Mouse (Mus musculus): Measurements from ENCODE around the gene Gnb3. TPM values are rescaled to one million over a fixed set of nuclear protein-coding genes. Genes with fewer than 3 reads are reported as not detected.

Gnb3 gene
- 0.29 and 0.43 TPM in 2 replicates for polyA plus RNA-seq (2016; fragmentation: Nextera tagmentation; extraction: Ambion mirVana)

GRCm38 (mm10) chr6:124840241-124841167, at the start of gene Gnb3:
Gnb3 (minus strand) TSS chr6:124840275.
- WGBS (ENCODE audit: insufficient replicate concordance), result 26% methylated on average over 13 of the region's 15 CpGs
- Histone ChIP-seq H3K4me3 (no peak within 1 kb of the TSS), H3K9ac (no peak within 1 kb of the TSS), H3K36me3 (peaks cover 2% of the 10 kb centered on the region), H3K9me3 (replicated peaks) (no peaks in the 10 kb centered on the region), H3K27me3 (replicated peaks) (peaks cover 18% of the 10 kb centered on the region), H3K27ac (no peak within 1 kb of the TSS), H3K4me1 (peaks cover 15% of the 10 kb centered on the region), H3K4me2 (no peak within 1 kb of the TSS)
- no peak for ATAC-seq

GRCm38 (mm10) chr6:124888555-124889125, 48.6 kb upstream of the Gnb3 start:
- Histone ChIP-seq H3K4me3 (no peak overlapping the region), H3K27ac (no peak overlapping the region), H3K9ac (no peak overlapping the region), H3K27me3 (replicated peaks) (no peaks in the 10 kb centered on the region), H3K4me1 (no peaks in the 10 kb centered on the region), H3K4me2 (no peak overlapping the region), H3K36me3 (no peaks in the 10 kb centered on the region), H3K9me3 (replicated peaks) (no peaks in the 10 kb centered on the region)
- 78% methylated on average over 6 of the region's 6 CpGs for WGBS (ENCODE audit: insufficient replicate concordance)
- no peak for ATAC-seq

- H3K9ac ChIP-seq, result no peak within 1 kb of the TSS
- no peak within 1 kb of the TSS for H3K4me2 ChIP-seq
- H3K4me3 ChIP-seq, result no peak within 1 kb of the TSS
- ATAC-seq, result no peak
- no peaks in the 10 kb centered on the region for H3K36me3 ChIP-seq
- H3K27me3 ChIP-seq (replicated peaks), result no peaks in the 10 kb centered on the region
- WGBS (ENCODE audit: insufficient replicate concordance), result 70% methylated on average over 9 of the region's 9 CpGs
- no peaks in the 10 kb centered on the region for H3K4me1 ChIP-seq
- H3K27ac ChIP-seq, result no peak within 1 kb of the TSS
- H3K9me3 ChIP-seq (replicated peaks), result no peaks in the 10 kb centered on the region
Observed at GRCm38 (mm10) chr6:124887986-124888385, 47.9 kb upstream of the Gnb3 start, which contains the start of gene Cd4. Cd4 (minus strand) TSS chr6:124888221.

- Histone ChIP-seq H3K4me1 (no peaks in the 10 kb centered on the region), H3K27ac (no peak overlapping the region), H3K4me3 (no peak overlapping the region), H3K9ac (no peak overlapping the region), H3K9me3 (replicated peaks) (no peaks in the 10 kb centered on the region), H3K4me2 (no peak overlapping the region), H3K27me3 (replicated peaks) (no peaks in the 10 kb centered on the region), H3K36me3 (no peaks in the 10 kb centered on the region)
- WGBS (ENCODE audit: insufficient replicate concordance), result 69% methylated on average over 8 of the region's 8 CpGs
- ATAC-seq, result no peak
Observed at GRCm38 (mm10) chr6:124885956-124886381, 45.9 kb upstream of the Gnb3 start.

GRCm38 (mm10) chr6:124884714-124885500, 44.8 kb upstream of the Gnb3 start:
- Histone ChIP-seq H3K9ac (no peak overlapping the region), H3K27ac (no peak overlapping the region)
- WGBS (ENCODE audit: insufficient replicate concordance), result 46% methylated on average over 10 of the region's 10 CpGs

GRCm38 (mm10) chr6:124883351-124883750, 43.3 kb upstream of the Gnb3 start:
- 71% methylated on average over 10 of the region's 10 CpGs for WGBS (ENCODE audit: insufficient replicate concordance)
- Histone ChIP-seq H3K27ac (no peak overlapping the region), H3K4me3 (no peak overlapping the region), H3K4me1 (no peaks in the 10 kb centered on the region), H3K27me3 (replicated peaks) (0 out of 2 replicates have a peak, but pooled peaks cover 4% of the 10 kb centered on the region), H3K4me2 (no peak overlapping the region), H3K36me3 (no peaks in the 10 kb centered on the region), H3K9me3 (replicated peaks) (no peaks in the 10 kb centered on the region), H3K9ac (no peak overlapping the region)
- no peak for ATAC-seq

More at GRCm38 (mm10) chr6:124884714-124885500, 44.8 kb upstream of the Gnb3 start:
- ATAC-seq, result no peak
- Histone ChIP-seq H3K4me2 (no peak overlapping the region), H3K9me3 (replicated peaks) (no peaks in the 10 kb centered on the region), H3K4me1 (no peaks in the 10 kb centered on the region), H3K4me3 (no peak overlapping the region), H3K36me3 (no peaks in the 10 kb centered on the region), H3K27me3 (replicated peaks) (no peaks in the 10 kb centered on the region)

- no peak overlapping the region for H3K4me3 ChIP-seq
- no peak for ATAC-seq
- H3K36me3 ChIP-seq, result no peaks in the 10 kb centered on the region
- H3K4me1 ChIP-seq, result no peaks in the 10 kb centered on the region
- H3K27me3 ChIP-seq (replicated peaks), result 0 out of 2 replicates have a peak, but pooled peaks cover 4% of the 10 kb centered on the region
- WGBS (ENCODE audit: insufficient replicate concordance), result 76% methylated on average over 9 of the region's 9 CpGs
- no peak overlapping the region for H3K4me2 ChIP-seq
- no peak overlapping the region for H3K9ac ChIP-seq
- no peaks in the 10 kb centered on the region for H3K9me3 ChIP-seq (replicated peaks)
- no peak overlapping the region for H3K27ac ChIP-seq
Observed at GRCm38 (mm10) chr6:124881821-124882220, 41.7 kb upstream of the Gnb3 start.

- 46% methylated on average over 6 of the region's 6 CpGs for WGBS (ENCODE audit: insufficient replicate concordance)
- ATAC-seq, result no peak
- Histone ChIP-seq H3K9ac (no peak overlapping the region), H3K4me3 (no peak overlapping the region), H3K27me3 (replicated peaks) (0 out of 2 replicates have a peak, but pooled peaks cover 9% of the 10 kb centered on the region), H3K27ac (no peak overlapping the region), H3K9me3 (replicated peaks) (no peaks in the 10 kb centered on the region), H3K36me3 (no peaks in the 10 kb centered on the region), H3K4me2 (no peak overlapping the region), H3K4me1 (no peaks in the 10 kb centered on the region)
Observed at GRCm38 (mm10) chr6:124879390-124879789, 39.3 kb upstream of the Gnb3 start.

GRCm38 (mm10) chr6:124874348-124874747, 34.3 kb upstream of the Gnb3 start:
- no peak for ATAC-seq
- Histone ChIP-seq H3K36me3 (no peaks in the 10 kb centered on the region), H3K4me1 (no peaks in the 10 kb centered on the region), H3K27me3 (replicated peaks) (0 out of 2 replicates have a peak, but pooled peaks cover 15% of the 10 kb centered on the region), H3K9me3 (replicated peaks) (no peaks in the 10 kb centered on the region), H3K4me2 (no peak overlapping the region), H3K4me3 (no peak overlapping the region), H3K27ac (no peak overlapping the region), H3K9ac (no peak overlapping the region)
- 20% methylated on average over 2 of the region's 3 CpGs for WGBS (ENCODE audit: insufficient replicate concordance)

- Histone ChIP-seq H3K27ac (no peak overlapping the region), H3K4me2 (no peak overlapping the region), H3K27me3 (replicated peaks) (peaks cover 57% of the 10 kb centered on the region), H3K9me3 (replicated peaks) (no peaks in the 10 kb centered on the region), H3K4me1 (peaks cover 17% of the 10 kb centered on the region), H3K36me3 (no peaks in the 10 kb centered on the region), H3K4me3 (no peak overlapping the region), H3K9ac (no peak overlapping the region)
- 50% methylated on average over 5 of the region's 7 CpGs for WGBS (ENCODE audit: insufficient replicate concordance)
- ATAC-seq, result no peak
Observed at GRCm38 (mm10) chr6:124866560-124866959, 26.5 kb upstream of the Gnb3 start.

GRCm38 (mm10) chr6:124865766-124866362, 25.8 kb upstream of the Gnb3 start:
- no peak for ATAC-seq
- H3K4me3 ChIP-seq, result no peak overlapping the region
- H3K36me3 ChIP-seq, result no peaks in the 10 kb centered on the region
- 64% methylated on average over 18 of the region's 18 CpGs for WGBS (ENCODE audit: insufficient replicate concordance)
- H3K27ac ChIP-seq, result no peak overlapping the region
- peaks cover 64% of the 10 kb centered on the region for H3K27me3 ChIP-seq (replicated peaks)
- H3K9me3 ChIP-seq (replicated peaks), result no peaks in the 10 kb centered on the region
- H3K4me1 ChIP-seq, result peaks cover 17% of the 10 kb centered on the region
- no peak overlapping the region for H3K4me2 ChIP-seq
- H3K9ac ChIP-seq, result no peak overlapping the region

Data from liver, embryonic 12.5 days (tissue).